Mouse (Mus musculus) midbrain, embryonic 12.5 days (tissue): ENCODE data around the gene Ccr1l1. TPM values are rescaled to one million over a fixed set of nuclear protein-coding genes. Genes with fewer than 3 reads are reported as not detected.

Experiments used
- ATAC-seq: fragments of 200-750 bp; cut with Nextera tagmentation; 2 replicates; pipeline ENCODE4 v1.8.0; 2017; ENCODE audit warnings: low read depth, moderate TSS enrichment, moderate library complexity; ENCODE audit not compliant: low FRiP score
- H3K27ac ChIP-seq: fragments of 300-500 bp; sonication (generic); replicated peaks from 2 replicates; pipeline ENCODE4 v1.5.1; 2016; ENCODE audit warnings: mild to moderate bottlenecking
- H3K27me3 ChIP-seq: fragments of 300-500 bp; sonication (generic); 2 replicates; pipeline ENCODE4 v1.6.1; 2016; ENCODE audit warnings: mild to moderate bottlenecking
- H3K36me3 ChIP-seq: fragments of 300-500 bp; sonication (generic); 2 replicates; pipeline ENCODE4 v1.6.1; 2016
- H3K4me1 ChIP-seq: fragments of 300-500 bp; sonication (generic); 2 replicates; pipeline ENCODE4 v1.6.1; 2016
- H3K4me2 ChIP-seq: fragments of 300-500 bp; sonication (generic); replicated peaks from 2 replicates; pipeline ENCODE4 v1.6.1; 2016; ENCODE audit warnings: mild to moderate bottlenecking, moderate library complexity
- H3K4me3 ChIP-seq: fragments of 300-500 bp; sonication (generic); 2 replicates; pipeline ENCODE4 v1.5.1; 2016; ENCODE audit warnings: mild to moderate bottlenecking
- H3K9ac ChIP-seq: fragments of 300-500 bp; sonication (generic); replicated peaks from 2 replicates; pipeline ENCODE4 v1.6.1; 2016; ENCODE audit warnings: mild to moderate bottlenecking, moderate library complexity
- H3K9me3 ChIP-seq: fragments of 300-500 bp; sonication (generic); 2 replicates; pipeline ENCODE4 v1.6.1; 2016; ENCODE audit warnings: mild to moderate bottlenecking
- WGBS: fragments of 180-500 bp; shearing (Covaris S2); methylation state at CpG from one replicate; pipeline ENCODE4 v1.1.7; 2016; 5-methylcytosine and 5-hydroxymethylcytosine counted together
- polyA plus RNA-seq: library from polyadenylated mRNA; unstranded; fragments of >200 nt; fragmentation: Nextera tagmentation; extraction: Ambion mirVana; gene quantifications from 2 replicates; pipeline ENCODE4 v1.2.1, GENCODE M21; 2016

Gene Ccr1l1
- not detected in 2 replicates for polyA plus RNA-seq

- no peaks in the 10 kb centered on the region for H3K4me1 ChIP-seq
- no peak within 1 kb of the TSS for H3K9ac ChIP-seq
- no peaks in the 10 kb centered on the region for H3K9me3 ChIP-seq
- no peaks in the 10 kb centered on the region for H3K27me3 ChIP-seq
- ATAC-seq: no peak
- H3K27ac ChIP-seq: no peak within 1 kb of the TSS
- no peak within 1 kb of the TSS for H3K4me2 ChIP-seq
- H3K36me3 ChIP-seq: no peaks in the 10 kb centered on the region
- no peak within 1 kb of the TSS for H3K4me3 ChIP-seq
- WGBS: 70% methylated on average over 1 of the region's 1 CpGs
Observed at GRCm38 (mm10) chr9:123978308-123978707, at the start of gene Ccr1l1. TSS of gene Ccr1l1 (minus strand) at chr9:123978408.

GRCm38 (mm10) chr9:124021672-124022071 lies 43.5 kb upstream of the Ccr1l1 start, which contains the start of gene Ccr3:
TSS of gene Ccr3 (plus strand) at chr9:124021972.
- no peak within 1 kb of the TSS for H3K4me2 ChIP-seq
- WGBS: 92% methylated on average over 1 of the region's 1 CpGs
- H3K27ac ChIP-seq: no peak within 1 kb of the TSS

GRCm38 (mm10) chr9:124019887-124020286 lies 41.7 kb upstream of the Ccr1l1 start:
- Histone ChIP-seq H3K4me2 (no peak overlapping the region), H3K4me3 (no peak overlapping the region), H3K27me3 (no peaks in the 10 kb centered on the region), H3K9ac (no peak overlapping the region), H3K9me3 (no peaks in the 10 kb centered on the region), H3K27ac (no peak overlapping the region), H3K36me3 (no peaks in the 10 kb centered on the region), H3K4me1 (no peaks in the 10 kb centered on the region)
- WGBS: 86% methylated on average over 3 of the region's 3 CpGs
- no peak for ATAC-seq

More at GRCm38 (mm10) chr9:124021672-124022071, 43.5 kb upstream of the Ccr1l1 start, which contains the start of gene Ccr3:
- Histone ChIP-seq H3K4me3 (no peak within 1 kb of the TSS), H3K27me3 (no peaks in the 10 kb centered on the region), H3K4me1 (no peaks in the 10 kb centered on the region), H3K9ac (no peak within 1 kb of the TSS), H3K36me3 (no peaks in the 10 kb centered on the region), H3K9me3 (no peaks in the 10 kb centered on the region)
- no peak for ATAC-seq

GRCm38 (mm10) chr9:124016048-124016447 lies 37.8 kb upstream of the Ccr1l1 start:
- H3K4me3 ChIP-seq: no peak overlapping the region
- no peaks in the 10 kb centered on the region for H3K36me3 ChIP-seq
- no peaks in the 10 kb centered on the region for H3K27me3 ChIP-seq
- H3K27ac ChIP-seq: no peak overlapping the region
- 78% methylated on average over 2 of the region's 2 CpGs for WGBS
- ATAC-seq: no peak
- H3K4me2 ChIP-seq: no peak overlapping the region
- H3K4me1 ChIP-seq: no peaks in the 10 kb centered on the region
- no peak overlapping the region for H3K9ac ChIP-seq
- no peaks in the 10 kb centered on the region for H3K9me3 ChIP-seq

- no peaks in the 10 kb centered on the region for H3K4me1 ChIP-seq
- H3K9ac ChIP-seq: no peak overlapping the region
- WGBS: 88% methylated on average over 2 of the region's 2 CpGs
- no peak overlapping the region for H3K4me2 ChIP-seq
- no peak overlapping the region for H3K27ac ChIP-seq
- H3K4me3 ChIP-seq: no peak overlapping the region
- ATAC-seq: no peak
- no peaks in the 10 kb centered on the region for H3K36me3 ChIP-seq
- H3K27me3 ChIP-seq: no peaks in the 10 kb centered on the region
- H3K9me3 ChIP-seq: no peaks in the 10 kb centered on the region
Observed at GRCm38 (mm10) chr9:124014985-124015652, 36.9 kb upstream of the Ccr1l1 start.

- no peak for ATAC-seq
- 85% methylated on average over 3 of the region's 3 CpGs for WGBS
Observed at GRCm38 (mm10) chr9:124013270-124013669, 35.1 kb upstream of the Ccr1l1 start.

GRCm38 (mm10) chr9:124012691-124013090 lies 34.5 kb upstream of the Ccr1l1 start:
- ATAC-seq: no peak
- H3K4me2 ChIP-seq: no peak overlapping the region
- H3K27ac ChIP-seq: no peak overlapping the region
- no peaks in the 10 kb centered on the region for H3K4me1 ChIP-seq
- H3K9ac ChIP-seq: no peak overlapping the region
- no peak overlapping the region for H3K4me3 ChIP-seq
- no peaks in the 10 kb centered on the region for H3K9me3 ChIP-seq
- no peaks in the 10 kb centered on the region for H3K27me3 ChIP-seq
- no peaks in the 10 kb centered on the region for H3K36me3 ChIP-seq
- 79% methylated on average over 2 of the region's 2 CpGs for WGBS

More at GRCm38 (mm10) chr9:124013270-124013669, 35.1 kb upstream of the Ccr1l1 start:
- no peak overlapping the region for H3K27ac ChIP-seq
- H3K4me3 ChIP-seq: no peak overlapping the region
- H3K4me1 ChIP-seq: no peaks in the 10 kb centered on the region
- H3K9ac ChIP-seq: no peak overlapping the region
- no peaks in the 10 kb centered on the region for H3K36me3 ChIP-seq
- H3K9me3 ChIP-seq: no peaks in the 10 kb centered on the region
- H3K27me3 ChIP-seq: no peaks in the 10 kb centered on the region
- no peak overlapping the region for H3K4me2 ChIP-seq

- 94% methylated on average over 2 of the region's 2 CpGs for WGBS
- no peak for ATAC-seq
- Histone ChIP-seq H3K4me3 (no peak overlapping the region), H3K9ac (no peak overlapping the region), H3K4me1 (no peaks in the 10 kb centered on the region), H3K27me3 (no peaks in the 10 kb centered on the region), H3K27ac (no peak overlapping the region), H3K36me3 (no peaks in the 10 kb centered on the region), H3K9me3 (no peaks in the 10 kb centered on the region), H3K4me2 (no peak overlapping the region)
Observed at GRCm38 (mm10) chr9:123999784-124000183, 21.6 kb upstream of the Ccr1l1 start.

- no peak for ATAC-seq
- Histone ChIP-seq H3K9ac (no peak overlapping the region), H3K9me3 (no peaks in the 10 kb centered on the region), H3K4me3 (no peak overlapping the region), H3K27me3 (no peaks in the 10 kb centered on the region), H3K4me1 (no peaks in the 10 kb centered on the region), H3K27ac (no peak overlapping the region), H3K36me3 (no peaks in the 10 kb centered on the region), H3K4me2 (no peak overlapping the region)
- WGBS: 84% methylated on average over 3 of the region's 3 CpGs
Observed at GRCm38 (mm10) chr9:123997719-123998118, 19.5 kb upstream of the Ccr1l1 start.

- H3K36me3 ChIP-seq: no peaks in the 10 kb centered on the region
- no peak overlapping the region for H3K4me2 ChIP-seq
- WGBS: 74% methylated on average over 1 of the region's 1 CpGs
- ATAC-seq: no peak
- no peaks in the 10 kb centered on the region for H3K9me3 ChIP-seq
- H3K4me1 ChIP-seq: no peaks in the 10 kb centered on the region
- no peak overlapping the region for H3K4me3 ChIP-seq
- no peak overlapping the region for H3K27ac ChIP-seq
- H3K9ac ChIP-seq: no peak overlapping the region
- H3K27me3 ChIP-seq: no peaks in the 10 kb centered on the region
Observed at GRCm38 (mm10) chr9:123991312-123991906, 13.2 kb upstream of the Ccr1l1 start.

GRCm38 (mm10) chr9:123989671-123990070 lies 11.5 kb upstream of the Ccr1l1 start:
- ATAC-seq: no peak
- Histone ChIP-seq H3K4me3 (no peak overlapping the region), H3K9me3 (no peaks in the 10 kb centered on the region), H3K27me3 (no peaks in the 10 kb centered on the region), H3K36me3 (no peaks in the 10 kb centered on the region), H3K27ac (no peak overlapping the region), H3K4me1 (no peaks in the 10 kb centered on the region), H3K4me2 (no peak overlapping the region), H3K9ac (no peak overlapping the region)
- WGBS: 74% methylated on average over 3 of the region's 3 CpGs

GRCm38 (mm10) chr9:123986217-123986616 lies 8.0 kb upstream of the Ccr1l1 start:
- Histone ChIP-seq H3K9me3 (no peaks in the 10 kb centered on the region), H3K27ac (no peak overlapping the region), H3K36me3 (no peaks in the 10 kb centered on the region), H3K4me1 (no peaks in the 10 kb centered on the region), H3K4me3 (no peak overlapping the region), H3K4me2 (no peak overlapping the region), H3K27me3 (no peaks in the 10 kb centered on the region), H3K9ac (no peak overlapping the region)
- ATAC-seq: no peak
- 83% methylated on average over 2 of the region's 2 CpGs for WGBS
